Mouse (Mus musculus) lung, adult 2 months (tissue): ENCODE results near the gene Ypel2.

Experiments
- CTCF ChIP-seq: fragments of 200-500 bp; IDR thresholded peaks from 2 replicates; pipeline ENCODE4 v1.5.1; 2011; ENCODE audit warnings: mild to moderate bottlenecking, low read length, control low read depth; ENCODE audit not compliant: insufficient read depth
- POLR2A ChIP-seq: fragments of 200-500 bp; IDR thresholded peaks from 2 replicates; pipeline ENCODE4 v1.6.1; 2011; ENCODE audit warnings: low read depth, mild to moderate bottlenecking, control low read depth, low read length, borderline replicate concordance; ENCODE audit errors: extremely low read depth

GRCm38 (mm10) chr11:86907889-86908590 is 85.5 kb downstream of the Ypel2 start:
- TF ChIP-seq CTCF (no peak), POLR2A (no peak)
